Mouse (Mus musculus) splenic B cell, adult 2 months (primary cell): Measurements from ENCODE around the gene Ssbp4.

Experiments used
- DNase-seq: peaks from one replicate; pipeline ENCODE4 v3.0.0-alpha.2; 2011; ENCODE audit warnings: low read depth, low spot score
- H3K27me3 ChIP-seq: 2 replicates; pipeline ENCODE4 v1.6.1; 2012; ENCODE audit warnings: mild to moderate bottlenecking, low read length, moderate library complexity, mixed read lengths; ENCODE audit not compliant: control insufficient read depth, poor library complexity, insufficient read depth, severe bottlenecking
- H3K36me3 ChIP-seq: 2 replicates; pipeline ENCODE4 v1.6.1; 2012; ENCODE audit warnings: mild to moderate bottlenecking, low read length, moderate library complexity, mixed read lengths; ENCODE audit not compliant: control insufficient read depth, poor library complexity, insufficient read depth, severe bottlenecking

Ssbp4 gene

DNA sequence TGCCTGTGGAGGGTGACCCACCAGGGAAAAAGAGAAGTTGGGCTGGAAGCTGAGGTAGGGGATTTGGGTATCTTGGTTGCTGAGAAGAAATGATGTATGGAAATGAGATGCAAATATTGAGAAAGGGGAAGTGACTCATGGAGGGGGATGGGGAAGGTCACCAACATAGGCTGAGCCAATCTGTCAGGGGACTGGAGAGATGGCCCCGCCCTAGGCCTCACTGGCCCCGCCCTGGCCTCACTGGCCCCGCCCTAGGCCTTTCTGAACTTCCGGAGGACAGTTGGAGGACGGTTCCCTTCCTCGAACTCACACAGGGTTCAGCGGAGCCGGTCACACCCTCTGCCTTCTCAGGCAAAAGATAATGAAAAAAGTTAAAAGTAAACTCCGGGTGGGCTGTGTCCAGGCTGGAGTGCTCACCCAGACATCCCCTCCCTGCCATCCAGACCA is 10.2 kb upstream of the Ssbp4 start:
- Histone ChIP-seq H3K36me3 (no peaks in the 10 kb centered on the region), H3K27me3 (no peaks in the 10 kb centered on the region)
- peak; percentile 96 for DNase-seq

GRCm38 (mm10) chr8:70617985-70618384 is 9.3 kb upstream of the Ssbp4 start:
- H3K36me3 ChIP-seq, result no peaks in the 10 kb centered on the region
- no peaks in the 10 kb centered on the region for H3K27me3 ChIP-seq
- DNase-seq, result no peak

- H3K36me3 ChIP-seq, result no peaks in the 10 kb centered on the region
- peak; percentile 52 for DNase-seq
- H3K27me3 ChIP-seq, result no peaks in the 10 kb centered on the region
These were observed 8.0 kb upstream of the Ssbp4 start for GRCm38 (mm10) chr8:70616645-70617044.

DNA sequence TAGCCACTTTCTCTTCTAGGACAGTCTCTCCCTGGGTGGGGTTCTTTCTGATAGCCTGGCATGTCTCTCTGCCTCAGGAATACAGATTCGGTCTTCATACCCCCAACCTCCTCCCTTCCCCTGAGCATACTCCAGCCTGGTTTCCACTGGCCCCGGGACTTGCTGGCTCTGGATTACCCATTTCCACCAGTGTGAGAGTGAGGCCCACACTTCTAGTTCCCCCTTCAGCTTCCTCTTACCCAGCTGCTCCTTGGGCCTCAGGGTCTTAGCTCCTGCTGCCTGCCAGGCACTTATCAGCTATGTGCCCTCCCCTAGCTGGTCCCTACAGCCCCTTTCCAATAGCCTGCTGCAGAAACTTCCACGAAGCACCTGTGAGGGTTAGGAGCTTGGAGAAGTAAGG is 7.2 kb upstream of the Ssbp4 start, which contains the start of gene Lrrc25:
Gene Lrrc25, plus strand, starts transcription at position 262 of the 400 bp plus-strand sequence.
- Histone ChIP-seq H3K27me3 (no peaks in the 10 kb centered on the region), H3K36me3 (no peaks in the 10 kb centered on the region)
- peak; percentile 45 for DNase-seq

GRCm38 (mm10) chr8:70615281-70615680 is 6.6 kb upstream of the Ssbp4 start:
- DNase-seq, result no peak
- H3K27me3 ChIP-seq, result no peaks in the 10 kb centered on the region
- H3K36me3 ChIP-seq, result no peaks in the 10 kb centered on the region

GRCm38 (mm10) chr8:70614469-70614868 is 5.8 kb upstream of the Ssbp4 start:
- Histone ChIP-seq H3K27me3 (no peaks in the 10 kb centered on the region), H3K36me3 (no peaks in the 10 kb centered on the region)
- no peak for DNase-seq

DNA sequence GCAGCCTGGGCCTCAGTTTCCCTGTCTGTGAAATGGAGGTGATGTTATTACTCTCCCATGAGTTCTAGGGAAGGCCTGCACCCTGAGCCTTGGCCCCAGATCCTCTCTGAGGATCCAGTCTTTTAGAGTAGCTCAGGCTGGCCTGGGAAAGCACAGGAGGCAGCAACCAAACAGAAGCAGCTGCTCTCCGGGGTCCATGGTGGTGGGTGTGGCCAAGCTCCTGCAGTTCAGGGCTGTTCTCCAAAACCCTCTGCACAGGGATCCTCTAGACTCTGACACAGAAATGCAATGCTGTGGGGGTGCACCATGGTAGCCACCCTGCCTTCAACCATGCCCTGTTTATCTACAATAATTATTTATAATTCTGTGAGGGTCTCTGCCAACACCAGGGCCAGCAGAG is 5.1 kb upstream of the Ssbp4 start:
- Histone ChIP-seq H3K27me3 (no peaks in the 10 kb centered on the region), H3K36me3 (no peaks in the 10 kb centered on the region)
- DNase-seq, result no peak

DNA sequence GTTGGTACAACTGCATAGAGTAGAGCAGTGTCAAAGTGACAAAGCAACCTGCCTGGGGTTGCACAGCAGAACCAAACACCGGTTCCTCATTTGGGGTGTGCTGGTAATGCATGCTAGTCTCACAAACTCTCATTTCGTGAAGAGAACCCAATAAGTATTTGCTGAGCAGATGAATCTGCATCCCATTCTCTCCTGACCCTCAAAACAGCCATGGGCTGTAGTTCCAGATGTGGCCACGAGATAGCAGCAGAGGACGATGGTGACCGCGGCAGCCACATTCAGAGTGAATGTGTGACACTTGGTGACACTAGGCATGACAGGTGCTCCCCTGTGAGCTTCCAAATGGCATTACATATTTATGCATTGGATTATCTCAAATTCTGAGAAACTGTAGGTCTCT is 3.2 kb upstream of the Ssbp4 start:
- DNase-seq, result peak; percentile 95
- Histone ChIP-seq H3K27me3 (no peaks in the 10 kb centered on the region), H3K36me3 (no peaks in the 10 kb centered on the region)

DNA sequence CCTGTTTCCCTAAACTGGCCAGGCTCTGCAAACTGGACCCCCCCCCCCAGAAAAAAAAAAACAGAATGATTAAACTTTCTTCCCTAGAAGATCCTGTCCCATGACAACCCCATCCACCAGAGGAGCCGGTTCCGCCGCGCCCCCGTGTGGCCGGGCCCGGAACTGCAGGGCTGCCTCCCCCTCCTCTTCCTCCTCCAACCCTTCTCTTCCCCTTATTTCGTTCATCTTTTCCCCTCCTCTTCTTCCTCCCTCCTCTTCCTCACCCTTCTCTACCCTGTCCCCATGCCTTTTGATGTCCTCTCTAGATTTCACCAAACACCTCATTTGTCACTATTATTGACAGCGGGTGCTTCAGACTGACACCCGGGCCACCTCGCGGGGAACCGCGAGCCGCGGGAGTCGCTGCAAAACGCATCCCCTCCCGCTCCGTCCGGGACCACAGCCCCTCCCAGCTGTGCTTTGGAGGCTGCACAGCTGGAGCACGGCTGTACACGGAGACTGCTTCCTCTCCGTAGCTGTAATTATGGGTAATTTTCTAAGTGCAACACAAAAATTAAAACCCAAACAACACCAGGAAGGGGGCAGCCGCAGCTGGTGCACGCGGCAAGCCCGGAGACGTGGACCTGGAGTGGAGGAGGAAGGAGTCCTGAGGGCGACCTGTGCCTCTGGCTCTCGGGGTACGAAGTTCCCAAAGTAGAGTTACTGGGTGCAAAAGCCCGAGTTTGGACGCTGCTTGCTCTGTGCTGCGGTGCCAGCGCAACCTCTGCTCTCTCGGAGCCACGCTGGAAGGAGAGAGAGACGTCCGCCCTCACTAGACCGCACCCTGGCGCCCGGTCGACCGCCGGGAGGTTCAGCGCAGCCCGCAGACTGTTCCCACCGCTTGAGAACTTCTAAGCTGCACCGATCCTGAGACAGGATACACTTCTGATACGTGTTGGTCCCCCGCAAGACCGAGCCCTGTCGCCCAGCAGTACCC is 2.4 kb upstream of the Ssbp4 start:
- Histone ChIP-seq H3K27me3 (no peaks in the 10 kb centered on the region), H3K36me3 (no peaks in the 10 kb centered on the region)
- peak; percentile 86 for DNase-seq

GRCm38 (mm10) chr8:70609849-70610795 is 1.4 kb upstream of the Ssbp4 start:
- no peaks in the 10 kb centered on the region for H3K36me3 ChIP-seq
- no peaks in the 10 kb centered on the region for H3K27me3 ChIP-seq
- peak; percentile 98 for DNase-seq

- Histone ChIP-seq H3K36me3 (no peaks in the 10 kb centered on the region), H3K27me3 (no peaks in the 10 kb centered on the region)
- DNase-seq, result peak; percentile 93
These were observed 736 bp upstream of the Ssbp4 start for GRCm38 (mm10) chr8:70609368-70609848.

- peak; percentile 64 for DNase-seq
- no peaks in the 10 kb centered on the region for H3K27me3 ChIP-seq
These were observed 549 bp downstream of the Ssbp4 start for GRCm38 (mm10) chr8:70607898-70608748.

GRCm38 (mm10) chr8:70607603-70607897 is 1.1 kb downstream of the Ssbp4 start:
- Histone ChIP-seq H3K27me3 (no peaks in the 10 kb centered on the region), H3K36me3 (no peaks in the 10 kb centered on the region)
- no peak for DNase-seq

More at GRCm38 (mm10) chr8:70607898-70608748, 549 bp downstream of the Ssbp4 start:
- H3K36me3 ChIP-seq, result no peaks in the 10 kb centered on the region
